Mouse (Mus musculus) Patski (cell line): ENCODE measurements around the gene Prss42. TPM values are rescaled to one million over a fixed set of nuclear protein-coding genes. Genes with fewer than 3 reads are reported as not detected.

Experiments used
- ATAC-seq: fragments of 100-300 bp; one replicate; pipeline ENCODE4 v1.8.0; 2021
- CTCF ChIA-PET: fragments of 350-600 bp; sonication (Branson Sonifier 250); formaldehyde crosslinking; loops from one replicate; lab custom pipeline; 2022; ENCODE audit warnings: inconsistent platforms; lab: Charles Lee
- POLR2A ChIA-PET: fragments of 350-600 bp; sonication (Branson Sonifier 250); formaldehyde crosslinking; loops from one replicate; lab custom pipeline; 2022; ENCODE audit warnings: antibody characterized with exemption, inconsistent platforms; lab: Charles Lee
- DNase-seq: peaks from one replicate; pipeline ENCODE4 v3.0.0-alpha.2; 2011; ENCODE audit warnings: low read depth, low spot score
- H3K27me3 ChIP-seq: fragments of 371-371 bp; one replicate; pipeline ENCODE4 v1.5.1; 2021
- CTCF ChIP-seq: fragments of 100-300 bp; IDR thresholded peaks from one replicate; pipeline ENCODE4 v1.5.1; 2021
- in situ Hi-C: fragments of 300-500 bp; cut with MboI; formaldehyde crosslinking; loops from 3 replicates; pipeline ENCODE4 v1.11.1; 2018; ENCODE audit warnings: low pct_unique_long_range_greater_than_20kb, mixed read lengths
- polyA plus RNA-seq: library from polyadenylated mRNA; unstranded; gene quantifications from one replicate; pipeline ENCODE4 v1.2.3, GENCODE M21; 2021

Prss42 gene
- not detected for polyA plus RNA-seq

GRCm38 (mm10) chr9:110797866-110798265 is at the start of gene Prss42:
Gene Prss42 (plus strand): TSS chr9:110798166.
- ATAC-seq, result no peak
- DNase-seq, result no peak
- no peaks in the 10 kb centered on the region for H3K27me3 ChIP-seq
- POLR2A ChIA-PET, result no interaction called here
- TF ChIP-seq CTCF, result no peak
- CTCF ChIA-PET, result interaction anchor here (1.4 kb wide), 1 partner anchor 16 kb away, joined by 3 read pairs; no protein-coding TSS in a partner anchor
- in situ Hi-C loops, result no loop called here

DNA sequence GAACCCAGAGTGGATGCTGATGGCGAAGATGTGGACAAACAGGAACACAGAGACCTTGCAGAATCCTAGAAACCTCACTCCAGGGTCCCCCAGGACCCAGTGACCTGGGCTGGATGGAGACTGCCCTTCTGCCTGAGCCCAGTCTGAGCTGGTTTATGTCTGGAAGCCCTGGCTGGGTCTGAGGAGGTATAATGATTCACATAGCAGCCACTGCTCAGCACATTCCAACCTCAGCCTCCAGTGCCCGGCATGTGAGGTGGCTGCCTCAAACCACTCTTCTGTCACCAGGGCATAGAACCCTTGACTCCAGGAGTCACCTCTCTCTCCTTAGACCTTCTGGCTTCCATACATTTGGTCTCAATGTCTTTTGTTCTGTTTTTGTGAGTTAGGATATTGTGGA is 49.5 kb upstream of the Prss42 start:
- H3K27me3 ChIP-seq, result no peaks in the 10 kb centered on the region
- peak; percentile 53 for ATAC-seq
- no peak for TF ChIP-seq CTCF
- CTCF ChIA-PET, result interaction anchor here (1.5 to 1.8 kb wide), 3 partner anchors 11 to 31 kb away, joined by 5 to 6 read pairs (median 5); no protein-coding TSS in a partner anchor
- in situ Hi-C loops, result no loop called here
- POLR2A ChIA-PET, result interaction anchor here (1.2 to 1.5 kb wide), 2 partner anchors 24 to 132 kb away, joined by 3 to 4 read pairs; partner anchors contain the start of genes Als2cl and Tmie
- DNase-seq, result no peak

- DNase-seq (no peak), ATAC-seq (no peak)
- POLR2A ChIA-PET, result interaction anchor here (0.9 kb wide), 1 partner anchor 10 kb away, joined by 3 read pairs; no protein-coding TSS in a partner anchor
- CTCF ChIA-PET, result interaction anchor here (1.3 to 1.4 kb wide), 2 partner anchors 10 to 26 kb away, joined by 3 read pairs; no protein-coding TSS in a partner anchor
- no peaks in the 10 kb centered on the region for H3K27me3 ChIP-seq
- in situ Hi-C loops, result no loop called here
- no peak for TF ChIP-seq CTCF
Observed at GRCm38 (mm10) chr9:110750404-110751187, 47.4 kb upstream of the Prss42 start.

GRCm38 (mm10) chr9:110751412-110751811 is 46.6 kb upstream of the Prss42 start:
- CTCF ChIA-PET, result interaction anchor here (1.0 to 1.4 kb wide), 3 partner anchors 9 to 27 kb away, joined by 3 read pairs; no protein-coding TSS in a partner anchor
- in situ Hi-C loops, result no loop called here
- no peak for TF ChIP-seq CTCF

DNA sequence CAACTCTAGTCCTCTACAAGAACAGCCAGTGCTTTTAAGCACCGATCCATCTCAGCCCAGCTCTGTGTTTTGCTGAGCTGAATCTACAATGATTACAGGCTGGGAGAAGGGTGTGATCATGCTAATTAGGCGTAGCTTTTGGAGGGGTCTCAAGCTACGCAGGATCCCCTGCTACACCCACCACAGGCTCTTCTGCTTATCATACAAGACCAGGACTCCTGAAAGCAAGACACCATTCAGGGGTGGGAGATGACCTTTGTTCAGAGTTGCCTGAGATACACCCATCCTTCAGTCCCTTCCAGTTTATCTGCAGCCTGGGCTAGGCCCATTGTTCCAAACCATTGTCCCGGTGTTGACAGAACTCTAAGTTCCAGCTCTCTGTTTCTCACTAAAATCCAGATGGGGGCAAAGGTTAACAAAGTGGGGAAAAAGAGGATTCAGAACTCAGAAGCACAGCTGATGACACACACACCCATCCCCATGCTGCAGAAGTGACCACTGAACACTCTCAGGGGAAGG is 45.0 kb upstream of the Prss42 start:
- TF ChIP-seq CTCF, result no peak
- POLR2A ChIA-PET, result no interaction called here
- no peak for DNase-seq
- in situ Hi-C loops, result no loop called here
- no peak for ATAC-seq
- CTCF ChIA-PET, result interaction anchor here (0.9 to 1.5 kb wide), 3 partner anchors 13 to 37 kb away, joined by 3 to 4 read pairs (median 4); no protein-coding TSS in a partner anchor
- no peaks in the 10 kb centered on the region for H3K27me3 ChIP-seq

More at GRCm38 (mm10) chr9:110751412-110751811, 46.6 kb upstream of the Prss42 start:
- no peak for ATAC-seq
- H3K27me3 ChIP-seq, result no peaks in the 10 kb centered on the region
- POLR2A ChIA-PET, result no interaction called here
- DNase-seq, result no peak

GRCm38 (mm10) chr9:110753773-110754172 is 44.2 kb upstream of the Prss42 start:
- in situ Hi-C loops, result no loop called here
- DNase-seq, result no peak
- CTCF ChIA-PET, result interaction anchor here (1.0 kb wide), 1 partner anchor 27 kb away, joined by 3 read pairs; no protein-coding TSS in a partner anchor
- no peaks in the 10 kb centered on the region for H3K27me3 ChIP-seq
- TF ChIP-seq CTCF, result no peak
- no peak for ATAC-seq
- POLR2A ChIA-PET, result interaction anchor here (0.7 kb wide), 1 partner anchor 34 kb away, joined by 4 read pairs; no protein-coding TSS in a partner anchor

DNA sequence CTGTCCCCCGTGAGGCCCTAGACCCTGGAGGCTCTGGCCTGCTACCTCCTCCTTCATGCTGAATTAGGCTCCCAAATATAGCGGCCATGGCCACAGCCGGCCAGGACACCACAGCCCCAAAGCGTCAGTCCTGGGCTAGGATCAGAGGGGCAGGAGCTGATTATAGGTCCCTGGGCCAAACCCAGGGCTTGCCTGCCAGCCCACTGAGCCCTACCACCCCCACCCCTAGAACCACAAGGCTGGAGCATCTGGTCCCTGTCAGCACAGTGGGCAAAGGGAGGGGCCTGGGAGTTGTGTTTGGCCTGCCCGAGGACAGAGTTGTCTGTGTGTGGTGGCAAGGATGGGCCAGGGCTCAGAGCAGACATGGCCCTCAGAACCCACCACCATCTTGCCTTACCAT is 40.1 kb upstream of the Prss42 start:
- ATAC-seq (no peak), DNase-seq (no peak)
- no peaks in the 10 kb centered on the region for H3K27me3 ChIP-seq
- TF ChIP-seq CTCF, result no peak
- in situ Hi-C loops, result loop anchor here (5.0 kb wide), 1 partner anchor 41 kb away; no protein-coding TSS in a partner anchor
- POLR2A ChIA-PET, result no interaction called here
- CTCF ChIA-PET, result interaction anchor here (1.2 to 5.2 kb wide), 4 partner anchors 24 to 43 kb away, joined by 3 to 45 read pairs (median 28); no protein-coding TSS in a partner anchor

DNA sequence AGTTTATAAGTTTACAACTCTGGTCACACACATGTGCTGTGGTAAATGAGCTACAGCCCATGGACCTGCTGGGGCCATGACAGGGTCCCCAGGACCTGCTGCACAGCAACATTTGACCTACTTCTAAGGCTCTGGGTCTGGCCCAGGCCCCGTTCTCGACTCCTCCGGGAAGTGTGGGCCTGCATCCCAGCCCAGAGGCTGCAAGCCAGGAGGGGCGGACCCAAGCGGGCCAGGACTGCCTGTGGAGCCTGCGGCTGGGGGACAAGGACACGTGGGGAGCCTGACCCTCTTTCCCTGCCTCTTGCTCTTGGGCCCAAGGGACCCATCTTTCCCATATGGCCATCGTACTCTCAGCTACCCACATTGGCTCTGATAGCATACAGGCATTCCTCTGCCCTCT is 39.4 kb upstream of the Prss42 start:
- POLR2A ChIA-PET, result interaction anchor here (1.3 kb wide), 1 partner anchor 9 kb away, joined by 3 read pairs; no protein-coding TSS in a partner anchor
- in situ Hi-C loops, result loop anchor here (5.0 kb wide), 1 partner anchor 41 kb away; no protein-coding TSS in a partner anchor
- no peak for TF ChIP-seq CTCF
- ATAC-seq, result no peak
- no peaks in the 10 kb centered on the region for H3K27me3 ChIP-seq
- DNase-seq, result no peak
- CTCF ChIA-PET, result interaction anchor here (0.8 to 5.2 kb wide), 12 partner anchors 10 to 44 kb away, joined by 3 to 45 read pairs (median 7); partner anchors contain the start of gene Myl3

GRCm38 (mm10) chr9:110759265-110759664 is 38.7 kb upstream of the Prss42 start:
- ChIA-PET CTCF (interaction anchor here (0.7 to 5.2 kb wide), 16 partner anchors 10 to 121 kb away, joined by 3 to 45 read pairs (median 6); partner anchors contain the start of genes Als2cl, Myl3, Pth1r and Tmie), POLR2A (interaction anchor here (1.2 to 1.3 kb wide), 2 partner anchors 9 to 43 kb away, joined by 3 read pairs; no protein-coding TSS in a partner anchor)
- no peaks in the 10 kb centered on the region for H3K27me3 ChIP-seq
- no peak for TF ChIP-seq CTCF
- DNase-seq (no peak), ATAC-seq (no peak)
- in situ Hi-C loops, result loop anchor here (5.0 kb wide), 1 partner anchor 42 kb away; no protein-coding TSS in a partner anchor

- ChIA-PET POLR2A (interaction anchor here (0.5 to 0.8 kb wide), 2 partner anchors 10 to 44 kb away, joined by 3 read pairs; no protein-coding TSS in a partner anchor), CTCF (interaction anchor here (0.7 to 5.2 kb wide), 9 partner anchors 10 to 349 kb away, joined by 3 to 45 read pairs (median 4); partner anchors contain the start of genes Als2cl and Tmie)
- no peak for TF ChIP-seq CTCF
- H3K27me3 ChIP-seq, result no peaks in the 10 kb centered on the region
- ATAC-seq, result no peak
- in situ Hi-C loops, result no loop called here
- no peak for DNase-seq
Observed at GRCm38 (mm10) chr9:110760886-110761285, 37.1 kb upstream of the Prss42 start.
